Mouse (Mus musculus): ENCODE data around the gene Vmn2r26. TPM values are rescaled to one million over a fixed set of nuclear protein-coding genes. Genes with fewer than 3 reads are reported as not detected.
"Not testable (repeated sequence)": the region's sequence is repeated elsewhere in the genome, so short reads cannot be mapped to it uniquely, and the experiment has no call there.

Gene Vmn2r26
- polyA plus RNA-seq (2021), result not detected

- ATAC-seq; CTCF ChIA-PET; in situ Hi-C loops (cut with MboI; ENCODE audit: low pct_unique_long_range_greater_than_20kb); H3K27me3 ChIP-seq; POLR2A ChIA-PET; DNase-seq (ENCODE audit: low read depth, low spot score): not testable (repeated sequence)
Measured at GRCm38 (mm10) chr6:124024268-124024667, at the start of gene Vmn2r26. Gene Vmn2r26, plus strand, starts transcription at chr6:124024568.

GRCm38 (mm10) chr6:124020841-124021240 lies 3.5 kb upstream of the Vmn2r26 start:
- no peak for DNase-seq (ENCODE audit: low read depth, low spot score)
- no peak for TF ChIP-seq CTCF (IDR thresholded peaks at IDR 0.05)
- ATAC-seq, result no peak
- in situ Hi-C loops (cut with MboI; ENCODE audit: low pct_unique_long_range_greater_than_20kb), result no loop called here
- CTCF ChIA-PET, result no interaction called here
- POLR2A ChIA-PET, result no interaction called here
- H3K27me3 ChIP-seq, result no peaks in the 10 kb centered on the region

GRCm38 (mm10) chr6:124048388-124048787 lies 24.0 kb downstream of the Vmn2r26 start:
- in situ Hi-C loops (cut with MboI; ENCODE audit: low pct_unique_long_range_greater_than_20kb), result no loop called here
- CTCF ChIA-PET, result no interaction called here

DNA sequence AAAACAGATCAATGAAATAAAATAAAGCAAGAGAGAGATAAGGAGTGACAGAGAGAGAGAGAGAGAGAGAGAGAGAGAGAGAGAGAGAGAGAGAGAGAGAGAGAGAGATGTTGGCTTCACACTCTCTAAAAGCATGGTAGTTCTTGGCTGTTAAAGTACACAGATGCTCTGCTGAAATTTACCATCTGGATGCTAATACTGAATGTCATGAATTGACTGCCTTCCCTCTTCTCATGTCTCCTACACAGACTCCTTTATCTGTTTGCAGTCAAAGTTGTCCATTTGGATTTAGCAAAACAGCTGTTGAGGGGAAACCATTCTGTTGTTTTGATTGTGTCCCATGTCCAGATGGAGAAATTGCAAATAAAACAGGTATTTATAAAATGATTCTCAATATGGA lies 29.2 kb downstream of the Vmn2r26 start:
- POLR2A ChIA-PET; in situ Hi-C loops (cut with MboI; ENCODE audit: low pct_unique_long_range_greater_than_20kb); CTCF ChIA-PET; H3K27me3 ChIP-seq; DNase-seq (ENCODE audit: low read depth, low spot score); ATAC-seq: not testable (repeated sequence)

More at GRCm38 (mm10) chr6:124048388-124048787, 24.0 kb downstream of the Vmn2r26 start:
- no peak for ATAC-seq
- DNase-seq (ENCODE audit: low read depth, low spot score), result no peak
- H3K27me3 ChIP-seq, result no peaks in the 10 kb centered on the region
- POLR2A ChIA-PET, result no interaction called here
- no peak for TF ChIP-seq CTCF (IDR thresholded peaks at IDR 0.05)

DNA sequence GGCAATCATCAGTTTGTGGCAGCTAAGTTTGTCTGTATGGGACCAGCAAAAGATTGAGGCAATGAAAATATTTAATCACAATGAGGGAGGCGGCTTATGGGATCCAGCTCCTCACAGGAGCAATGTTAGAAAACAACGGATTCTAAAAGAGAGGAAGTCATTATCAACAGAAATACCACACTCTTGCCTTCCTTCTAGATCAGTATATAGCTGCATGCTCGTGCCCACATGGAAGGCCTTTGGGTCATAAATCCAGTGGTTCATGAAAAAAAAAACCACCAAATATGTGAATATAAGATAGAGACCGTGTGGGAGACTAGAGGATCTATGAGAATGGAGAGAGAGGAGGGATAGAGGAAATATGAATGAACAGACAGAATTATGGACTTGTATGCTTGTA lies 78.0 kb downstream of the Vmn2r26 start:
- no peak for DNase-seq (ENCODE audit: low read depth, low spot score)
- ChIA-PET POLR2A (no interaction called here), CTCF (no interaction called here)
- in situ Hi-C loops (cut with MboI; ENCODE audit: low pct_unique_long_range_greater_than_20kb), result no loop called here
- ATAC-seq, result no peak
- TF ChIP-seq CTCF (IDR thresholded peaks at IDR 0.05), result no peak
- H3K27me3 ChIP-seq, result no peaks in the 10 kb centered on the region

Other genes starting within 250 kb of the Vmn2r26 start
- not detected for gene Vmn2r24, start 245.7 kb upstream of the Vmn2r26 start, polyA plus RNA-seq (2021)
- gene Vmn2r25, start 171.1 kb upstream of the Vmn2r26 start, polyA plus RNA-seq (2021), result not detected
- gene Vmn2r27, start 207.3 kb downstream of the Vmn2r26 start, polyA plus RNA-seq (2021), result not detected

Measured in Patski (cell line).